In genomic region chr11:117105315-117105714, GRCm38 (mm10) we compare ENCODE assay signal across 23 mouse cellular contexts. TPM values are rescaled to one million over a fixed set of nuclear protein-coding genes. Genes with fewer than 3 reads are reported as not detected.
DNase-seq lines count a peak whose midpoint lies in the region; ATAC-seq and TF ChIP-seq lines count a peak whose summit lies in the region.
"Had no signal": no experiment of that assay in that cellular context is flagged by ENCODE, and none has a peak within 500 bp of the region (broad histone marks: within the 10 kb centered on the region; RNA-seq: fewer than 3 reads in every experiment).

No protein-coding gene starts in this region.

- in situ Hi-C loops in CH12.LX (cut with MboI; ENCODE audit: low pct_ligation_motif_present, low pct_unique_long_range_greater_than_20kb, low sequenced_read_pairs), result no loop called here

- no peaks in the 10 kb centered on the region for H3K36me3 ChIP-seq in kidney, adult 2 months (ENCODE audit: control insufficient read depth, insufficient read depth, low read length)
- no peaks in the 10 kb centered on the region for H3K36me3 ChIP-seq in kidney, embryonic 14.5 days (ENCODE audit: control insufficient read depth, insufficient read depth, low read length)
- no peaks in the 10 kb centered on the region for H3K36me3 ChIP-seq in CH12.LX (replicated peaks in 1 of 2; ENCODE audit: control insufficient read depth in 1 of 2, insufficient read depth in 1 of 2, low read length in 1 of 2)
- no peaks in the 10 kb centered on the region for H3K36me3 ChIP-seq in limb, embryonic 11.5 days (ENCODE audit: control insufficient read depth, insufficient read depth, low read length)
- H3K36me3 ChIP-seq: embryonic facial prominence, embryonic 15.5 days; forebrain, embryonic 10.5 days; hindbrain, embryonic 10.5 days had no signal

- no peak for ATAC-seq in kidney, embryonic 14.5 days (ENCODE audit: low FRiP score, low TSS enrichment)
- no peak for ATAC-seq in limb, embryonic 11.5 days (ENCODE audit: insufficient number of reproducible peaks, low FRiP score, low TSS enrichment, low read depth)
- ATAC-seq: activated CD4-positive, CD25-positive, alpha-beta regulatory T cell, adult 4 months; forebrain, embryonic 14.5 days; Patski had no signal

- peaks cover 19% of the 10 kb centered on the region for H3K4me1 ChIP-seq in kidney, adult 2 months (ENCODE audit: control insufficient read depth, insufficient read depth, low read length)
- peaks cover 17% of the 10 kb centered on the region for H3K4me1 ChIP-seq in kidney, embryonic 14.5 days (ENCODE audit: control insufficient read depth, insufficient read depth, low read length)
- peaks cover 31 to 67% of the 10 kb centered on the region in 2 experiments for H3K4me1 ChIP-seq in CH12.LX (ENCODE audit: control insufficient read depth in 1 of 2, insufficient read depth in 2 of 2)
- peaks cover 6% of the 10 kb centered on the region; the same call in 1 of the 2 replicates for H3K4me1 ChIP-seq in limb, embryonic 11.5 days (ENCODE audit: control insufficient read depth, insufficient read depth, low read length)

- TF ChIP-seq RAD21 in CH12.LX (IDR thresholded peaks at IDR 0.05; ENCODE audit: low read depth, low read length), result no peak

- 54% methylated on average over 3 of the region's 3 CpGs for WGBS in kidney, adult 2 months
- 65% methylated on average over 3 of the region's 3 CpGs for WGBS in kidney, embryonic 14.5 days
- WGBS in limb, embryonic 11.5 days, result 44% methylated on average over 3 of the region's 3 CpGs

- dilution Hi-C loops in CH12.LX (cut with MboI; ENCODE audit: extremely low pct_ligation_motif_present, extremely low pct_unique_long_range_greater_than_20kb, low sequenced_read_pairs), result no loop called here

- H3K9me3 ChIP-seq in kidney, embryonic 14.5 days (ENCODE audit: control insufficient read depth, low read length), result no peaks in the 10 kb centered on the region
- peaks cover 3% of the 10 kb centered on the region for H3K9me3 ChIP-seq in CH12.LX (replicated peaks; ENCODE audit: low read length)
- H3K9me3 ChIP-seq in limb, embryonic 11.5 days (ENCODE audit: control insufficient read depth, low read length), result no peaks in the 10 kb centered on the region
- H3K9me3 ChIP-seq: embryonic facial prominence, embryonic 15.5 days; forebrain, embryonic 10.5 days; hindbrain, embryonic 10.5 days had no signal

- no peak for TF ChIP-seq CTCF in kidney, adult 2 months (conservative IDR thresholded peaks at IDR 0.05; ENCODE audit: insufficient read depth, insufficient read length, low read depth, low read length)
- no peak for TF ChIP-seq CTCF in CH12.LX (conservative IDR thresholded peaks at IDR 0.05 in 1 of 2, IDR thresholded peaks at IDR 0.05 in 1 of 2; ENCODE audit: low read depth in 2 of 2, low read length in 2 of 2)

- H3K4me2 ChIP-seq in kidney, embryonic 14.5 days (replicated peaks; ENCODE audit: low read depth, low read length), result no peak overlapping the region
- no peak overlapping the region for H3K4me2 ChIP-seq in CH12.LX (ENCODE audit: insufficient read depth, low read depth, poor library complexity, severe bottlenecking)
- no peak overlapping the region for H3K4me2 ChIP-seq in limb, embryonic 11.5 days (ENCODE audit: low read depth, severe bottlenecking)
- H3K4me2 ChIP-seq: embryonic facial prominence, embryonic 15.5 days; heart, embryonic 11.5 days; hindbrain, embryonic 14.5 days had no signal

- TF ChIP-seq EP300 in CH12.LX (IDR thresholded peaks at IDR 0.05; ENCODE audit: low read length), result no peak; the same call in 1 of the 2 replicates

- H3K27ac ChIP-seq in kidney, adult 2 months (ENCODE audit: insufficient read depth, low read depth, low read length), result no peak overlapping the region
- no peak overlapping the region for H3K27ac ChIP-seq in kidney, embryonic 14.5 days (ENCODE audit: low read depth, low read length)
- H3K27ac ChIP-seq in CH12.LX (ENCODE audit: insufficient read depth, low read depth), result no peak overlapping the region
- peak overlapping the region; percentile 26; the same call in 1 of the 2 replicates for H3K27ac ChIP-seq in limb, embryonic 11.5 days (replicated peaks; ENCODE audit: low read depth, low read length)
- H3K27ac ChIP-seq: forebrain, embryonic 10.5 days; heart, adult 2 months; hindbrain, embryonic 10.5 days; hindbrain, embryonic 14.5 days had no signal

- DNase-seq in kidney, adult 2 months, result peak; percentile 56
- peak; percentile 41 for DNase-seq in kidney, postnatal 10 days
- DNase-seq in kidney, adult 9 months, result no peak
- DNase-seq in CH12.LX (ENCODE audit: extremely low read depth), result no peak
- no peak for DNase-seq in limb, embryonic 11.5 days (ENCODE audit: low spot score)
- no peak for DNase-seq in frontal cortex, postnatal 25 days (ENCODE audit: low spot score in 2 of 2)
- DNase-seq: adrenal gland, postnatal 14 days; cerebellum, adult 18-20 months; cerebellum, adult 9-11 months; cerebellum, postnatal 36 days; embryo, embryonic 11 days; gastrocnemius, postnatal 14 days; heart, adult 2 months had no signal

- no peaks in the 10 kb centered on the region for H3K27me3 ChIP-seq in kidney, adult 2 months (replicated peaks; ENCODE audit: control insufficient read depth, insufficient read depth, low read length)
- no peaks in the 10 kb centered on the region for H3K27me3 ChIP-seq in kidney, embryonic 14.5 days (ENCODE audit: control insufficient read depth, insufficient read depth, low read length)
- H3K27me3 ChIP-seq in CH12.LX (replicated peaks), result peaks cover 14% of the 10 kb centered on the region
- no peaks in the 10 kb centered on the region for H3K27me3 ChIP-seq in limb, embryonic 11.5 days (ENCODE audit: control insufficient read depth, insufficient read depth, low read length)
- H3K27me3 ChIP-seq: embryonic facial prominence, embryonic 15.5 days; Patski had no signal

- H3K9ac ChIP-seq in kidney, embryonic 14.5 days (ENCODE audit: low read depth, low read length), result no peak overlapping the region
- H3K9ac ChIP-seq in CH12.LX (ENCODE audit: insufficient read depth, low read depth), result no peak overlapping the region
- H3K9ac ChIP-seq in limb, embryonic 11.5 days (ENCODE audit: low read length), result no peak overlapping the region
- H3K9ac ChIP-seq: embryonic facial prominence, embryonic 15.5 days; hindbrain, embryonic 14.5 days had no signal

- TF ChIP-seq POLR2A in kidney, adult 2 months (IDR thresholded peaks at IDR 0.05; ENCODE audit: low read depth, low read length), result no peak
- no peak for TF ChIP-seq POLR2A in CH12.LX (IDR thresholded peaks at IDR 0.05; ENCODE audit: low read depth, low read length)

- no peaks in the 10 kb centered on the region for H3K79me2 ChIP-seq in CH12.LX (replicated peaks; ENCODE audit: control insufficient read depth, extremely low read depth, insufficient read depth, poor library complexity, severe bottlenecking)

- H3K4me3 ChIP-seq in kidney, adult 2 months (ENCODE audit: insufficient read depth, low read depth, low read length), result no peak overlapping the region
- no peak overlapping the region for H3K4me3 ChIP-seq in kidney, embryonic 14.5 days (ENCODE audit: low read length)
- H3K4me3 ChIP-seq in CH12.LX (replicated peaks in 1 of 3; ENCODE audit: low read depth in 2 of 3, low read length in 2 of 3, poor library complexity in 1 of 3), result no peak overlapping the region
- H3K4me3 ChIP-seq in limb, embryonic 11.5 days (ENCODE audit: low read depth, low read length), result no peak overlapping the region
- H3K4me3 ChIP-seq: embryonic facial prominence, embryonic 15.5 days; erythroblast, embryonic 14.5 days; forebrain, embryonic 10.5 days; heart, adult 2 months; hindbrain, embryonic 10.5 days had no signal

TF ChIP-seq in CH12.LX, 34 proteins besides CTCF, POLR2A, EP300 and RAD21:
- TF ChIP-seq CHD2 (IDR thresholded peaks at IDR 0.05; ENCODE audit: low read length), result no peak
- 0 out of 2 replicates have a peak, but pooled peaks have one; percentile 40 for TF ChIP-seq MEF2A (IDR thresholded peaks at IDR 0.05; ENCODE audit: borderline replicate concordance, low read depth, low read length)
- TF ChIP-seq UBTF (IDR thresholded peaks at IDR 0.05; ENCODE audit: low read depth, low read length), result no peak
- no peak for TF ChIP-seq ZMIZ1 (IDR thresholded peaks at IDR 0.05; ENCODE audit: low read depth, low read length)
- TF ChIP-seq MAZ (IDR thresholded peaks at IDR 0.05; ENCODE audit: low read depth, low read length), result 0 out of 2 replicates have a peak, but pooled peaks have one; percentile 58
- no peak for TF ChIP-seq USF2 (conservative IDR thresholded peaks at IDR 0.05; ENCODE audit: low read depth, low read length)
- TF ChIP-seq E2F4 (IDR thresholded peaks at IDR 0.05; ENCODE audit: insufficient replicate concordance, low read depth, low read length), result no peak
- no peak for TF ChIP-seq SIN3A (IDR thresholded peaks at IDR 0.05; ENCODE audit: low read length)
- TF ChIP-seq NRF1 (IDR thresholded peaks at IDR 0.05; ENCODE audit: low read depth, low read length), result no peak
- no peak for TF ChIP-seq POLR2AphosphoS2 (IDR thresholded peaks at IDR 0.05; ENCODE audit: low read depth, low read length)
- no peak for TF ChIP-seq ZNF384 (IDR thresholded peaks at IDR 0.05; ENCODE audit: low read depth, low read length)
- no peak for TF ChIP-seq SMC3 (IDR thresholded peaks at IDR 0.05; ENCODE audit: low read depth, low read length)
- TF ChIP-seq MXI1 (IDR thresholded peaks at IDR 0.05; ENCODE audit: low read depth, low read length), result no peak
- peak; percentile 70 for TF ChIP-seq ETS1 (conservative IDR thresholded peaks at IDR 0.05; ENCODE audit: low read depth, low read length)
- TF ChIP-seq ELF1 (IDR thresholded peaks at IDR 0.05; ENCODE audit: low read depth, low read length), result no peak
- peak; percentile 81 for TF ChIP-seq IRF4 (IDR thresholded peaks at IDR 0.05; ENCODE audit: low read depth, low read length)
- TF ChIP-seq BHLHE40 (IDR thresholded peaks at IDR 0.05; ENCODE audit: low read depth, low read length), result peak; percentile 48
- no peak for TF ChIP-seq HCFC1 (IDR thresholded peaks at IDR 0.05; ENCODE audit: low read depth, low read length)
- TF ChIP-seq MAFK (IDR thresholded peaks at IDR 0.05; ENCODE audit: insufficient replicate concordance, low read length), result no peak

RNA-seq across cellular contexts. Expression of gene Sec14l1, which starts 9.7 kb away (rescaled TPM):
- polyA plus RNA-seq in kidney, adult 2 months (2012; rRNA removed), result 49.1 and 52.2 TPM in 2 replicates
- polyA plus RNA-seq in kidney, embryonic 14.5 days (2014; fragmentation: Nextera tagmentation; extraction: Ambion mirVana), result 30.2 and 36.5 TPM in 2 replicates
- total RNA-seq in CH12.LX (2012; rRNA removed) (17.9 and 28.2 TPM in 2 replicates), CH12.LX (2014; rRNA removed) (17.5 and 18.5 TPM in 2 replicates)
- 20.6 and 21.5 TPM in 2 replicates for polyA plus RNA-seq in CH12.LX (2012; ENCODE audit: insufficient read length, low read depth)
- polyA plus RNA-seq in limb, embryonic 11.5 days (2014; fragmentation: Nextera tagmentation; extraction: Ambion mirVana), result 28.1 and 29.7 TPM in 2 replicates

Comparison
In these comparisons a context has a peak if more than half of its experiments do, and no peak if none do; other contexts are left out.
1. DNase-seq: peak in kidney, adult 2 months (single experiment) and kidney, postnatal 10 days (single experiment); none in kidney, adult 9 months (single experiment), CH12.LX (single experiment), limb, embryonic 11.5 days (single experiment) and frontal cortex, postnatal 25 days (0 of 2).